Mouse (Mus musculus): ENCODE measurements around the gene Slc2a3. TPM values are rescaled to one million over a fixed set of nuclear protein-coding genes. Genes with fewer than 3 reads are reported as not detected.
A peak's percentile ranks its signal among the peaks of the same experiment; 100 is the strongest.

Gene Slc2a3
- polyA plus RNA-seq, 2 experiments: 46.5 to 71.6 TPM

GRCm38 (mm10) chr6:122810022-122810614 is 8.7 kb upstream of the Slc2a3 start:
- Histone ChIP-seq H3K27ac (replicated peaks; ENCODE audit: low read depth, low read length) (peak overlapping the region; percentile 99), H3K27me3 (ENCODE audit: control insufficient read depth, insufficient read depth, low read length) (no peaks in the 10 kb centered on the region), H3K4me2 (replicated peaks; ENCODE audit: low read depth, low read length, severe bottlenecking) (peak overlapping the region; percentile 61), H3K4me1 (ENCODE audit: control insufficient read depth, insufficient read depth, low read length) (peaks cover 9% of the 10 kb centered on the region; the same call in 1 of the 2 replicates), H3K9me3 (ENCODE audit: control insufficient read depth, low read length) (no peaks in the 10 kb centered on the region), H3K9ac (ENCODE audit: low read depth, low read length, severe bottlenecking) (peak overlapping the region; percentile 59), H3K4me3 (replicated peaks; ENCODE audit: low read length) (peak overlapping the region; percentile 69), H3K36me3 (ENCODE audit: control insufficient read depth, insufficient read depth, low read length) (no peaks in the 10 kb centered on the region)
- no peak for ATAC-seq (ENCODE audit: low FRiP score, low read depth)
- peak; percentile 36 for DNase-seq (ENCODE audit: low spot score)
- no peak for TF ChIP-seq POLR2A (IDR thresholded peaks at IDR 0.05; ENCODE audit: borderline replicate concordance, extremely low read depth, insufficient read depth, insufficient read length)
- under 1% methylated on average over 11 of the region's 11 CpGs for WGBS

- no peak overlapping the region for H3K27ac ChIP-seq (replicated peaks; ENCODE audit: low read depth, low read length)
- no peaks in the 10 kb centered on the region for H3K36me3 ChIP-seq (ENCODE audit: control insufficient read depth, insufficient read depth, low read length)
- no peak overlapping the region for H3K4me3 ChIP-seq (replicated peaks; ENCODE audit: low read length)
- H3K4me2 ChIP-seq (replicated peaks; ENCODE audit: low read depth, low read length, severe bottlenecking): no peak overlapping the region
- ATAC-seq (ENCODE audit: low FRiP score, low read depth) (no peak), DNase-seq (ENCODE audit: low spot score) (peak; percentile 61)
- H3K27me3 ChIP-seq (ENCODE audit: control insufficient read depth, insufficient read depth, low read length): no peaks in the 10 kb centered on the region
- 24% methylated on average over 5 of the region's 5 CpGs for WGBS
- no peak overlapping the region for H3K9ac ChIP-seq (ENCODE audit: low read depth, low read length, severe bottlenecking)
- peaks cover 5% of the 10 kb centered on the region for H3K4me1 ChIP-seq (ENCODE audit: control insufficient read depth, insufficient read depth, low read length)
- no peak for TF ChIP-seq POLR2A (IDR thresholded peaks at IDR 0.05; ENCODE audit: borderline replicate concordance, extremely low read depth, insufficient read depth, insufficient read length)
- no peaks in the 10 kb centered on the region for H3K9me3 ChIP-seq (ENCODE audit: control insufficient read depth, low read length)
These were observed 3.0 kb upstream of the Slc2a3 start for GRCm38 (mm10) chr6:122804418-122804817.

GRCm38 (mm10) chr6:122801801-122802514 is 518 bp upstream of the Slc2a3 start:
- 2% methylated on average over 34 of the region's 34 CpGs for WGBS
- H3K27me3 ChIP-seq (ENCODE audit: control insufficient read depth, insufficient read depth, low read length): no peaks in the 10 kb centered on the region
- no peak for TF ChIP-seq POLR2A (IDR thresholded peaks at IDR 0.05; ENCODE audit: borderline replicate concordance, extremely low read depth, insufficient read depth, insufficient read length)
- H3K27ac ChIP-seq (replicated peaks; ENCODE audit: low read depth, low read length): 0 out of 2 replicates have a peak overlapping the region, but pooled peaks have one; percentile 39
- H3K36me3 ChIP-seq (ENCODE audit: control insufficient read depth, insufficient read depth, low read length): no peaks in the 10 kb centered on the region
- ATAC-seq (ENCODE audit: low FRiP score, low read depth): peak; percentile 23; the same call in 1 of the 2 replicates
- H3K9me3 ChIP-seq (ENCODE audit: control insufficient read depth, low read length): no peaks in the 10 kb centered on the region
- peak; percentile 21 for DNase-seq (ENCODE audit: low spot score)
- peak overlapping the region; percentile 46 for H3K4me3 ChIP-seq (replicated peaks; ENCODE audit: low read length)
- peak overlapping the region; percentile 72 for H3K4me2 ChIP-seq (replicated peaks; ENCODE audit: low read depth, low read length, severe bottlenecking)
- peak overlapping the region; percentile 66 for H3K9ac ChIP-seq (ENCODE audit: low read depth, low read length, severe bottlenecking)
- H3K4me1 ChIP-seq (ENCODE audit: control insufficient read depth, insufficient read depth, low read length): peaks cover 5% of the 10 kb centered on the region

- WGBS: 36% methylated on average over 10 of the region's 10 CpGs
- Histone ChIP-seq H3K4me1 (ENCODE audit: control insufficient read depth, insufficient read depth, low read length) (peaks cover 5% of the 10 kb centered on the region), H3K27me3 (ENCODE audit: control insufficient read depth, insufficient read depth, low read length) (no peaks in the 10 kb centered on the region), H3K4me3 (replicated peaks; ENCODE audit: low read length) (peak overlapping the region; percentile 46), H3K36me3 (ENCODE audit: control insufficient read depth, insufficient read depth, low read length) (no peaks in the 10 kb centered on the region), H3K9ac (ENCODE audit: low read depth, low read length, severe bottlenecking) (peak overlapping the region; percentile 66), H3K9me3 (ENCODE audit: control insufficient read depth, low read length) (no peaks in the 10 kb centered on the region), H3K27ac (replicated peaks; ENCODE audit: low read depth, low read length) (peak overlapping the region; percentile 39; the same call in 1 of the 2 replicates), H3K4me2 (replicated peaks; ENCODE audit: low read depth, low read length, severe bottlenecking) (peak overlapping the region; percentile 72)
- no peak for TF ChIP-seq POLR2A (IDR thresholded peaks at IDR 0.05; ENCODE audit: borderline replicate concordance, extremely low read depth, insufficient read depth, insufficient read length)
- DNase-seq (ENCODE audit: low spot score) (no peak), ATAC-seq (ENCODE audit: low FRiP score, low read depth) (no peak)
These were observed 670 bp downstream of the Slc2a3 start for GRCm38 (mm10) chr6:122800640-122801300.

- 47% methylated on average over 8 of the region's 8 CpGs for WGBS
- H3K27ac ChIP-seq (replicated peaks; ENCODE audit: low read depth, low read length): no peak overlapping the region
- peak; percentile 53; the same call in 1 of the 2 replicates for ATAC-seq (ENCODE audit: low FRiP score, low read depth)
These were observed 6.0 kb downstream of the Slc2a3 start for GRCm38 (mm10) chr6:122795254-122795935.

More at GRCm38 (mm10) chr6:122795254-122795935, 6.0 kb downstream of the Slc2a3 start:
- Histone ChIP-seq H3K9me3 (ENCODE audit: control insufficient read depth, low read length) (no peaks in the 10 kb centered on the region), H3K4me1 (ENCODE audit: control insufficient read depth, insufficient read depth, low read length) (no peaks in the 10 kb centered on the region), H3K36me3 (ENCODE audit: control insufficient read depth, insufficient read depth, low read length) (no peaks in the 10 kb centered on the region), H3K27me3 (ENCODE audit: control insufficient read depth, insufficient read depth, low read length) (no peaks in the 10 kb centered on the region), H3K4me3 (replicated peaks; ENCODE audit: low read length) (no peak overlapping the region), H3K4me2 (replicated peaks; ENCODE audit: low read depth, low read length, severe bottlenecking) (no peak overlapping the region), H3K9ac (ENCODE audit: low read depth, low read length, severe bottlenecking) (no peak overlapping the region)
- DNase-seq (ENCODE audit: low spot score): peak; percentile 42
- no peak for TF ChIP-seq POLR2A (IDR thresholded peaks at IDR 0.05; ENCODE audit: borderline replicate concordance, extremely low read depth, insufficient read depth, insufficient read length)
